Mouse (Mus musculus) C2C12 (cell line): Measurements from ENCODE around the gene Gm15056. TPM values are rescaled to one million over a fixed set of nuclear protein-coding genes. Genes with fewer than 3 reads are reported as not detected.

Experiments
- H3K27me3 ChIP-seq: one replicate; pipeline ENCODE4 v1.6.1; 2011; ENCODE audit not compliant: control insufficient read depth, insufficient read depth, insufficient read length
- H3K36me3 ChIP-seq: one replicate; pipeline ENCODE4 v1.6.1; 2011; ENCODE audit not compliant: control insufficient read depth, insufficient read depth
- H3K4me3 ChIP-seq: one replicate; pipeline ENCODE4 v1.5.1; 2011; ENCODE audit warnings: mild to moderate bottlenecking, control low read depth; ENCODE audit not compliant: poor library complexity, insufficient read depth, severe bottlenecking
- H3K79me2 ChIP-seq: one replicate; pipeline ENCODE4 v1.6.1; 2011; ENCODE audit not compliant: control insufficient read depth, insufficient read depth
- H3K79me3 ChIP-seq: one replicate; pipeline ENCODE4 v1.6.1; 2011; ENCODE audit warnings: low read depth, control low read depth
- H3ac ChIP-seq: one replicate; pipeline ENCODE3; 2011; ENCODE audit warnings: low read depth; ENCODE audit not compliant: control insufficient read depth, insufficient read length
- CEBPB ChIP-seq: IDR thresholded peaks from one replicate; pipeline ENCODE4 v1.6.1; 2011; ENCODE audit warnings: low read depth, mild to moderate bottlenecking, control low read depth, moderate library complexity
- CTCF ChIP-seq: IDR thresholded peaks from one replicate; pipeline ENCODE4 v1.5.1; 2011; ENCODE audit not compliant: control insufficient read depth, insufficient read depth, insufficient read length
- FOSL1 ChIP-seq: IDR thresholded peaks from one replicate; pipeline ENCODE4 v1.8.0; 2011; ENCODE audit warnings: mild to moderate bottlenecking, low read length; ENCODE audit not compliant: poor library complexity, insufficient read depth, severe bottlenecking
- MAX ChIP-seq: IDR thresholded peaks from one replicate; pipeline ENCODE4 v1.6.1; 2011; ENCODE audit warnings: mild to moderate bottlenecking, control low read depth
- MYOD1 ChIP-seq: IDR thresholded peaks from one replicate; pipeline ENCODE4 v1.6.1; 2011; ENCODE audit warnings: low read depth; ENCODE audit not compliant: control insufficient read depth, insufficient read length
- MYOG ChIP-seq: IDR thresholded peaks from one replicate; pipeline ENCODE4 v1.6.1; 2011; ENCODE audit not compliant: control insufficient read depth, insufficient read length; ENCODE audit errors: extremely low read depth
- USF1 ChIP-seq: IDR thresholded peaks from one replicate; pipeline ENCODE4 v1.6.1; 2011; ENCODE audit warnings: low read depth, mild to moderate bottlenecking, control low read depth, moderate library complexity
- long read RNA-seq, 2 experiments: library from polyadenylated mRNA; unstranded; transcript quantifications; one replicate each; pipeline ENCODE4 v2.0.0; 2019 to 2020
- polyA plus RNA-seq: library from polyadenylated mRNA; unstranded; fragments of >200 nt; fragmentation: generic; extraction: Trizol; gene quantifications from one replicate; pipeline ENCODE4 v1.2.1, GENCODE M21; 2012; ENCODE audit warnings: missing spikeins

The Gm15056 gene
- not detected for polyA plus RNA-seq
- long read RNA-seq, experiment 1, result 0 reads
- long read RNA-seq, experiment 2, result 0 reads

GRCm38 (mm10) chr8:20902527-20902926 is at the start of gene Gm15056:
Gm15056 (minus strand) TSS chr8:20902627.
- Histone ChIP-seq H3K27me3 (no peaks in the 10 kb centered on the region), H3K36me3 (no peaks in the 10 kb centered on the region), H3K79me2 (no peaks in the 10 kb centered on the region), H3K4me3 (no peak within 1 kb of the TSS), H3K79me3 (no peaks in the 10 kb centered on the region), H3ac (no peak within 1 kb of the TSS)
- no peak for TF ChIP-seq CTCF
- TF ChIP-seq USF1, result no peak
- TF ChIP-seq CEBPB, result no peak

DNA sequence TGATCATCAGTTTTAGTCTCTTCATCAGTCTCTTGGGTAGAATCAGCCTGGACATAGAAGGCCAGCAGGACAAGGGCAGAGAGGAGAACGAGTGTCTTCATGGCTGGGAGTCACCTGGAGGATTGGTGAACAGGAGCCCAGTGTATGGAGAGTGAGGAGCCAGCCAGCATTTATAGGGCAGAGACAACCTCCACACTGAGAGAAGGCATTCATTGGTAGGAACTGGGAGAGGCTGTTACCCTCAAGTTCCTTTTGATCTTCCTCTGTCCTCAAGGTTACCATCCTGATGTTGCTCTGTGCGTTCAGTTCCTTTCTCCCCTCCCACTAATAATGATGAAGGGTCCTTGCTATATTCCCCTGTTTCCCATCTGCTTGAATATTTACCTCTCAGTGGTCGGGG is 42.2 kb upstream of the Gm15056 start, which contains the start of gene AY761185:
AY761185 (minus strand) TSS at position 101 of the 400 bp plus-strand sequence.
- no peak within 1 kb of the TSS for H3ac ChIP-seq

GRCm38 (mm10) chr8:20921971-20922370 is 19.5 kb upstream of the Gm15056 start, which contains the start of gene Gm6040:
Gm6040 (minus strand) TSS chr8:20922071.
- no peak within 1 kb of the TSS for H3K4me3 ChIP-seq
- H3K79me3 ChIP-seq, result no peaks in the 10 kb centered on the region
- TF ChIP-seq MYOG (no peak), FOSL1 (no peak), MYOD1 (no peak), USF1 (no peak), MAX (no peak), CTCF (no peak), CEBPB (no peak)
- H3ac ChIP-seq, result no peak within 1 kb of the TSS
- H3K27me3 ChIP-seq, result no peaks in the 10 kb centered on the region
- H3K79me2 ChIP-seq, result no peaks in the 10 kb centered on the region
- no peaks in the 10 kb centered on the region for H3K36me3 ChIP-seq

More for the DNA sequence above, 42.2 kb upstream of the Gm15056 start, which contains the start of gene AY761185:
- TF ChIP-seq CEBPB (no peak), MYOG (no peak), FOSL1 (no peak), USF1 (no peak), CTCF (no peak), MYOD1 (no peak), MAX (no peak)
- H3K27me3 ChIP-seq, result no peaks in the 10 kb centered on the region
- no peaks in the 10 kb centered on the region for H3K79me3 ChIP-seq
- no peak within 1 kb of the TSS for H3K4me3 ChIP-seq
- no peaks in the 10 kb centered on the region for H3K79me2 ChIP-seq
- H3K36me3 ChIP-seq, result no peaks in the 10 kb centered on the region

DNA sequence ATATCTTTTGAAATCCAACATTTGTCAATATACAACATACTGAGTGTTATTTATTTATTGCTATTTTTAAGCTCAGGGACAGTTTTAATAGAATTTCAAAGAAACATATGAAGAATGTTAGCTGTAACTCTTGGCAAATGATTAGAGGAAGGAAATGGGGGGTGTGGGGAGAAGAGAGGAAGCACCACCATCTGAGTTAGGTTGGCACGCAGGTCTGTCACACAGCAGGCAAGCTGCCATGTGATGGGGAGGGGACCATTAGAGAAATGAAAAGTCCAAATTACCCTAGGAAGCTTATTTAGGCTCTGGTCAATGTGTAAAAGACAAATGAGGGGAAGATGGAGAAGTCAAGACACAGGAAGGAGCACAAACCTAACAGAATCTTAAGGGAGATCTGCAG is 9.9 kb upstream of the Gm15056 start:
- Histone ChIP-seq H3ac (no peak overlapping the region), H3K27me3 (no peaks in the 10 kb centered on the region), H3K4me3 (no peak overlapping the region), H3K79me2 (no peaks in the 10 kb centered on the region), H3K36me3 (no peaks in the 10 kb centered on the region), H3K79me3 (no peaks in the 10 kb centered on the region)
- no peak for TF ChIP-seq MYOD1
- no peak for TF ChIP-seq MAX
- no peak for TF ChIP-seq MYOG
- TF ChIP-seq FOSL1, result no peak
- no peak for TF ChIP-seq CTCF
- TF ChIP-seq USF1, result no peak
- TF ChIP-seq CEBPB, result no peak

- H3K79me2 ChIP-seq, result no peaks in the 10 kb centered on the region
- no peaks in the 10 kb centered on the region for H3K36me3 ChIP-seq
- H3K79me3 ChIP-seq, result no peaks in the 10 kb centered on the region
- H3K4me3 ChIP-seq, result no peak overlapping the region
- H3K27me3 ChIP-seq, result no peaks in the 10 kb centered on the region
- TF ChIP-seq MYOG (no peak), MYOD1 (no peak), MAX (no peak), FOSL1 (no peak), USF1 (no peak)
- no peak overlapping the region for H3ac ChIP-seq
Observed at GRCm38 (mm10) chr8:20908256-20908655, 5.8 kb upstream of the Gm15056 start.

DNA sequence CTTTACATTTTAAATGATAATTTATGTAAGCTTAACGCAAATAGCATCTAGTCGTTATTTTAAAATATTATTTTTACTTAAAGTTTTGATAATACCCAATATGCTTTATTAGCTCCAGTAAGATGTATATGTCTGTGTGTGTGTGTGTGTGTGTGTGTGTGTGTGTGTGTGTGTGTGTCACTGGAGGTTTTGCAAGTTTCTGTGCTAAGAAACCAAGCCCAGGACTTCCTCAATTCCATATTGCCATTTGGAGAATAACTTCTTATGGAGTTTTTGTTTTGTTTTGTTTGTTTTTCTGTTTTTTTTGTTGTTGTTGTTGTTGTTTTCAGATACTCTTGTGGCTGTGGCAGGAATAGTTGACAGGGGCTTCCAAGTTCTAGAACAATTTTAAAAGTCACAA is 4.7 kb upstream of the Gm15056 start:
- no peaks in the 10 kb centered on the region for H3K27me3 ChIP-seq
- H3K79me2 ChIP-seq, result no peaks in the 10 kb centered on the region
- H3K4me3 ChIP-seq, result no peak overlapping the region
- H3K36me3 ChIP-seq, result no peaks in the 10 kb centered on the region
- TF ChIP-seq MYOD1 (no peak), CTCF (no peak), USF1 (no peak), CEBPB (no peak), FOSL1 (no peak), MAX (no peak), MYOG (no peak)
- H3ac ChIP-seq, result no peak overlapping the region
- no peaks in the 10 kb centered on the region for H3K79me3 ChIP-seq
